Mouse (Mus musculus) small intestine, adult 2 months (tissue): Measurements from ENCODE around the gene Nxf3.

Source experiments
- CTCF ChIP-seq: fragments of 200-500 bp; IDR thresholded peaks from 2 replicates; pipeline ENCODE4 v1.5.1; 2012; ENCODE audit warnings: low read depth, mild to moderate bottlenecking, control low read depth, inconsistent platforms, low read length, moderate library complexity, mixed read lengths; ENCODE audit not compliant: insufficient replicate concordance, insufficient read length; ENCODE audit errors: extremely low read depth
- POLR2A ChIP-seq: fragments of 200-500 bp; IDR thresholded peaks from 2 replicates; pipeline ENCODE4 v1.6.1; 2012; ENCODE audit warnings: low read depth, mild to moderate bottlenecking, control low read depth, inconsistent platforms, low read length, moderate library complexity

GRCm38 (mm10) chrX:136127038-136127743, 42.1 kb upstream of the Nxf3 start:
- TF ChIP-seq CTCF, result no peak
- no peak for TF ChIP-seq POLR2A
